Mouse (Mus musculus): ENCODE data around the gene Fam169b.
"Not testable (repeated sequence)": the region's sequence is repeated elsewhere in the genome, so short reads cannot be mapped to it uniquely, and the experiment has no call there.

Gene Fam169b

GRCm38 (mm10) chr7:68263346-68264027 is 10.2 kb upstream of the Fam169b start:
- ATAC-seq (ENCODE audit: insufficient number of reproducible peaks, low FRiP score, low TSS enrichment), result no peak

- ATAC-seq (ENCODE audit: insufficient number of reproducible peaks, low FRiP score, low TSS enrichment), result no peak
Measured at GRCm38 (mm10) chr7:68264028-68264453, 9.6 kb upstream of the Fam169b start, which contains the start of gene Pgpep1l. Gene Pgpep1l, minus strand, starts transcription at chr7:68264233.

- no peak for ATAC-seq (ENCODE audit: insufficient number of reproducible peaks, low FRiP score, low TSS enrichment)
Measured at GRCm38 (mm10) chr7:68264531-68264930, 9.1 kb upstream of the Fam169b start.

GRCm38 (mm10) chr7:68265391-68265790 is 8.2 kb upstream of the Fam169b start:
- no peak for ATAC-seq (ENCODE audit: insufficient number of reproducible peaks, low FRiP score, low TSS enrichment)

GRCm38 (mm10) chr7:68266691-68267090 is 6.9 kb upstream of the Fam169b start:
- ATAC-seq (ENCODE audit: insufficient number of reproducible peaks, low FRiP score, low TSS enrichment), result no peak

GRCm38 (mm10) chr7:68270551-68270950 is 3.1 kb upstream of the Fam169b start:
- no peak for ATAC-seq (ENCODE audit: insufficient number of reproducible peaks, low FRiP score, low TSS enrichment)

- ATAC-seq (ENCODE audit: insufficient number of reproducible peaks, low FRiP score, low TSS enrichment), result no peak
Measured at GRCm38 (mm10) chr7:68271816-68272215, 1.8 kb upstream of the Fam169b start.

- ATAC-seq (ENCODE audit: insufficient number of reproducible peaks, low FRiP score, low TSS enrichment), result no peak
Measured at GRCm38 (mm10) chr7:68272607-68273006, 1.0 kb upstream of the Fam169b start.

- no peak for ATAC-seq (ENCODE audit: insufficient number of reproducible peaks, low FRiP score, low TSS enrichment)
Measured at GRCm38 (mm10) chr7:68274218-68274617, 579 bp downstream of the Fam169b start.

GRCm38 (mm10) chr7:68274951-68275350 is 1.3 kb downstream of the Fam169b start:
- ATAC-seq (ENCODE audit: insufficient number of reproducible peaks, low FRiP score, low TSS enrichment), result no peak

- ATAC-seq (ENCODE audit: insufficient number of reproducible peaks, low FRiP score, low TSS enrichment), result not testable (repeated sequence)
Measured at GRCm38 (mm10) chr7:68275445-68275837, 1.8 kb downstream of the Fam169b start.

GRCm38 (mm10) chr7:68275838-68276731 is 2.4 kb downstream of the Fam169b start:
- ATAC-seq (ENCODE audit: insufficient number of reproducible peaks, low FRiP score, low TSS enrichment), result no peak

- ATAC-seq (ENCODE audit: insufficient number of reproducible peaks, low FRiP score, low TSS enrichment), result no peak
Measured at GRCm38 (mm10) chr7:68277054-68277896, 3.6 kb downstream of the Fam169b start.

- no peak for ATAC-seq (ENCODE audit: insufficient number of reproducible peaks, low FRiP score, low TSS enrichment)
Measured at GRCm38 (mm10) chr7:68277897-68278270, 4.2 kb downstream of the Fam169b start.

- no peak for ATAC-seq (ENCODE audit: insufficient number of reproducible peaks, low FRiP score, low TSS enrichment)
Measured at GRCm38 (mm10) chr7:68278385-68278784, 4.7 kb downstream of the Fam169b start.

GRCm38 (mm10) chr7:68278908-68279307 is 5.3 kb downstream of the Fam169b start:
- no peak for ATAC-seq (ENCODE audit: insufficient number of reproducible peaks, low FRiP score, low TSS enrichment)

GRCm38 (mm10) chr7:68279481-68279880 is 5.8 kb downstream of the Fam169b start:
- no peak for ATAC-seq (ENCODE audit: insufficient number of reproducible peaks, low FRiP score, low TSS enrichment)

GRCm38 (mm10) chr7:68280352-68280869 is 6.8 kb downstream of the Fam169b start:
- ATAC-seq (ENCODE audit: insufficient number of reproducible peaks, low FRiP score, low TSS enrichment), result no peak

- no peak for ATAC-seq (ENCODE audit: insufficient number of reproducible peaks, low FRiP score, low TSS enrichment)
Measured at GRCm38 (mm10) chr7:68281341-68281740, 7.7 kb downstream of the Fam169b start.

All from cerebellum, adult (tissue).